Mouse (Mus musculus) limb, embryonic 13.5 days (tissue): Measurements from ENCODE around the gene Slc35a5. TPM values are rescaled to one million over a fixed set of nuclear protein-coding genes. Genes with fewer than 3 reads are reported as not detected.

Source experiments
- ATAC-seq: fragments of 200-750 bp; cut with Nextera tagmentation; 2 replicates; pipeline ENCODE4 v1.8.0; 2017; ENCODE audit warnings: low read depth, moderate number of reproducible peaks, moderate TSS enrichment; ENCODE audit not compliant: low FRiP score
- H3K27ac ChIP-seq: fragments of 300-500 bp; sonication (generic); 2 replicates; pipeline ENCODE4 v1.5.1; 2015; ENCODE audit warnings: inconsistent platforms, mild to moderate bottlenecking, moderate library complexity
- H3K27me3 ChIP-seq: fragments of 300-500 bp; sonication (generic); 2 replicates; pipeline ENCODE4 v1.6.1; 2015; ENCODE audit warnings: mild to moderate bottlenecking, inconsistent platforms
- H3K36me3 ChIP-seq: fragments of 300-500 bp; sonication (generic); 2 replicates; pipeline ENCODE4 v1.6.1; 2015; ENCODE audit warnings: inconsistent platforms, mild to moderate bottlenecking, moderate library complexity
- H3K4me1 ChIP-seq: fragments of 300-500 bp; sonication (generic); 2 replicates; pipeline ENCODE4 v1.6.1; 2015; ENCODE audit warnings: inconsistent platforms
- H3K4me2 ChIP-seq: fragments of 300-500 bp; sonication (generic); replicated peaks from 2 replicates; pipeline ENCODE4 v1.6.1; 2015; ENCODE audit warnings: inconsistent platforms, mild to moderate bottlenecking, moderate library complexity
- H3K4me3 ChIP-seq: fragments of 300-500 bp; sonication (generic); 2 replicates; pipeline ENCODE4 v1.5.1; 2015; ENCODE audit warnings: moderate library complexity, mild to moderate bottlenecking, inconsistent platforms
- H3K9ac ChIP-seq: fragments of 300-500 bp; sonication (generic); 2 replicates; pipeline ENCODE4 v1.6.1; 2015; ENCODE audit warnings: mild to moderate bottlenecking, inconsistent platforms
- H3K9me3 ChIP-seq: fragments of 300-500 bp; sonication (generic); 2 replicates; pipeline ENCODE4 v1.6.1; 2016; ENCODE audit warnings: inconsistent platforms
- WGBS: fragments of 180-500 bp; shearing (Covaris S2); methylation state at CpG from one replicate; pipeline ENCODE4 v1.1.7; 2015; 5-methylcytosine and 5-hydroxymethylcytosine counted together
- polyA plus RNA-seq: library from polyadenylated mRNA; unstranded; fragments of >200 nt; fragmentation: Nextera tagmentation; extraction: Ambion mirVana; gene quantifications from 2 replicates; pipeline ENCODE4 v1.2.1, GENCODE M21; 2015

The Slc35a5 gene
- polyA plus RNA-seq, result 15.5 and 15.6 TPM in 2 replicates

- Histone ChIP-seq H3K27me3 (no peaks in the 10 kb centered on the region), H3K9me3 (no peaks in the 10 kb centered on the region), H3K4me2 (peak within 1 kb of the TSS; percentile 83), H3K4me3 (peak within 1 kb of the TSS; percentile 89), H3K36me3 (peaks cover 3% of the 10 kb centered on the region), H3K4me1 (peaks cover 17% of the 10 kb centered on the region), H3K27ac (peak within 1 kb of the TSS; percentile 85), H3K9ac (peak within 1 kb of the TSS; percentile 88)
- peak; percentile 99 for ATAC-seq
- under 1% methylated on average over 57 of the region's 64 CpGs for WGBS
Measured at GRCm38 (mm10) chr16:45158522-45159388, at the start of gene Slc35a5, which contains the start of gene Atg3. TSS of gene Slc35a5 (minus strand) at chr16:45158706. TSS of gene Atg3 (plus strand) at chr16:45158785.

DNA sequence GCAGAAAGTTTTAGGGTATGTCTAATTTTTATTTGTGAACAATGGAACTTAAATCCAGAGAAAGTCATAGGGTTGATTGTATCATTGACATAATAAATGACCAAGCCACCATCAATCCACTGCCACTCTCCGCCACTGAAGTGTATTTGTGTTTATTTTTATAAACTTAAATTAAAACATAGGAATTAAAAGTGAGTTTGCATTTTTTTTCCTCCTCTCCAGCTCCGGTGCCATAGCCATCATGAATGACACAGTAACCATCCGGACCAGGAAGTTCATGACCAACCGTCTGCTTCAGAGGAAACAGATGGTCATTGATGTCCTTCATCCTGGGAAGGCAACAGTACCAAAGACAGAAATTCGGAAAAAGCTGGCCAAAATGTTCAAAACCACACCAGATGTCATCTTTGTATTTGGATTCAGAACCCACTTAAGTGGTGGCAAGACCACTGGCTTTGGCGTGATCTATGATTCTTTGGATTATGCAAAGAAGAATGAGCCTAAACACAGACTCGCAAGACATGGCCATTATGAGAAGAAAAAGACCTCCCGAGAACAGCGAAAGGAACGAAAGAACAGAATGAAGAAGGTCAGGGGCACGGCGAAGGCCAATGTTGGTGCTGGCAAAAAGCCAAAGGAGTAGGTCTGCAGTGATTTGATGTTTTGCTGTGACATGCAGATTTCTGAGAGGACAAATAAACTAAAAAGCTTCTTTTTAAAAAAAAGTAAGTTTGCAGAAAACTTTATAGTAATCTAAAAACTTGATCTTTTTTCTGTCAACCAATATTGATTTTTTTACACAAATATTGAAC, 46.6 kb upstream of the Slc35a5 start:
- Histone ChIP-seq H3K4me2 (no peak overlapping the region), H3K4me3 (no peak overlapping the region), H3K36me3 (no peaks in the 10 kb centered on the region), H3K4me1 (no peaks in the 10 kb centered on the region), H3K9me3 (no peaks in the 10 kb centered on the region), H3K27ac (no peak overlapping the region), H3K27me3 (no peaks in the 10 kb centered on the region), H3K9ac (no peak overlapping the region)
- ATAC-seq, result no peak
- WGBS, result 88% methylated on average over 12 of the region's 12 CpGs

GRCm38 (mm10) chr16:45204438-45204837, 45.9 kb upstream of the Slc35a5 start:
- H3K4me2 ChIP-seq, result no peak overlapping the region
- 89% methylated on average over 4 of the region's 4 CpGs for WGBS
- H3K9ac ChIP-seq, result no peak overlapping the region
- H3K36me3 ChIP-seq, result no peaks in the 10 kb centered on the region
- H3K9me3 ChIP-seq, result no peaks in the 10 kb centered on the region
- H3K27ac ChIP-seq, result no peak overlapping the region
- ATAC-seq, result no peak
- no peaks in the 10 kb centered on the region for H3K4me1 ChIP-seq
- no peaks in the 10 kb centered on the region for H3K27me3 ChIP-seq
- no peak overlapping the region for H3K4me3 ChIP-seq

- Histone ChIP-seq H3K4me2 (no peak overlapping the region), H3K27me3 (no peaks in the 10 kb centered on the region), H3K4me3 (no peak overlapping the region), H3K9me3 (no peaks in the 10 kb centered on the region), H3K4me1 (no peaks in the 10 kb centered on the region), H3K9ac (no peak overlapping the region), H3K27ac (no peak overlapping the region), H3K36me3 (no peaks in the 10 kb centered on the region)
- no peak for ATAC-seq
- WGBS, result 97% methylated on average over 2 of the region's 2 CpGs
Measured at GRCm38 (mm10) chr16:45201395-45201794, 42.9 kb upstream of the Slc35a5 start.

GRCm38 (mm10) chr16:45196816-45197215, 38.3 kb upstream of the Slc35a5 start:
- no peak overlapping the region for H3K4me3 ChIP-seq
- no peaks in the 10 kb centered on the region for H3K4me1 ChIP-seq
- H3K9ac ChIP-seq, result no peak overlapping the region
- peak; percentile 62; the same call in 1 of the 2 replicates for ATAC-seq
- H3K27ac ChIP-seq, result no peak overlapping the region
- no peak overlapping the region for H3K4me2 ChIP-seq
- H3K27me3 ChIP-seq, result no peaks in the 10 kb centered on the region
- no peaks in the 10 kb centered on the region for H3K36me3 ChIP-seq
- WGBS, result 40% methylated on average over 6 of the region's 6 CpGs
- no peaks in the 10 kb centered on the region for H3K9me3 ChIP-seq

DNA sequence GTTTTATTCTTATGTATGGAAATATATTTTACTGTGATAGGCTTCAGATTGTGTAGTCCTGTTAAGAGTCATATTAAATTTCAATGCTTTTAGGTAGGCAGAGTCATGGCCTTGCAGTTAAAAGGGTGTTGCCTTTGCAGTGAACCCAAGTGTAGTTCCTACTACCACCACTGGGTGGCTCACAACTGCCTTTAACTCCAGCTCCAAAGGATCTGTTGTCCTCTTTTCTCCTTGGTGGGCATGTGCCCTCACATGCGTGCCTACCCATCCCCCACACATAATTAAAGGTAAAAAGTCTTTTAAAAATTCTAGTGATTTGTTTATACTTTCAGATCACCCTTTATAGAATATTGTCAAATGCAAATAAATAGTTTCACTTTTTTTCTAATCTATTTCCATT, 34.1 kb upstream of the Slc35a5 start:
- no peak overlapping the region for H3K4me2 ChIP-seq
- 0 out of 2 replicates have a peak, but pooled peaks have one; percentile 36 for ATAC-seq
- H3K4me1 ChIP-seq, result no peaks in the 10 kb centered on the region
- H3K9ac ChIP-seq, result no peak overlapping the region
- H3K4me3 ChIP-seq, result no peak overlapping the region
- peaks cover 4% of the 10 kb centered on the region for H3K36me3 ChIP-seq
- WGBS, result 4% methylated on average over 1 of the region's 1 CpGs
- no peaks in the 10 kb centered on the region for H3K9me3 ChIP-seq
- H3K27ac ChIP-seq, result no peak overlapping the region
- no peaks in the 10 kb centered on the region for H3K27me3 ChIP-seq

DNA sequence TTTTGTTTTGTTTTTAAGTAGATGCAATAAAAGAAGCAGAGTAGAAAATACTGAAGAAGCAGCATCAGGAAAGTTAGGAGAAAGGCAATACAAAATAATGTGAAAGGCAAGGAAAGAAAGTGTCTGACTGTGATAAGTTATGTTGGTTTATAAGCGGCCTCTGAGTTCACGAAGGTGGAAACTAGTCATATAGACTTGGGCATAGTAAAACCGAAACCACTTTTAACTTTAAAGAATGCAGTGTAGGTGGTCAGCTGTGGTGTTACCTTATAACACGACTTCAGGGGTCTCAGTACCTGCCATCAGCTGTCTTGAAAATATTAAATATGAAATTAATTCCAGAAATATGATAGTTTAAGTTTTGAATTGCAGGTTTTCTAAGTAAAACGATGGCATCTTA, 23.3 kb upstream of the Slc35a5 start:
- WGBS, result 87% methylated on average over 5 of the region's 5 CpGs

DNA sequence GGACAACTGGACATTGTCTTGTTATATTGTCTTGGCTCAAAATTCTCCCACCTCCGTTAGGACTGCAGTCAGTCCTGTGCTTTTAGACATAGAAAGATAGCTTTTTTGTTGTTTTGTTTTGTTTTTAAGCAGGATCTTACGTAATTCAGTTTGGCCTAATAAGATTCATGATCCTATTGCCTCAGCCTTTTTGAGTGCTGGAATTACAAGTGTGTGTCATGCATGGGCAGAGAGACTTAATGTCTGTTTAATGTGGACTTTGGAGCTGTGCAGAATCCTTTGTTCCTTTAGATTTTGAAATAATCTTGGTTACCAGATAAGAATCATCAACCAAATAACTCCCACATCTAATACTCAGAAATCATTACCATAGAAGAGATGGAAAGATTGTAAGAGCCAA, 20.0 kb upstream of the Slc35a5 start:
- Histone ChIP-seq H3K27me3 (no peaks in the 10 kb centered on the region), H3K4me2 (no peak overlapping the region), H3K9me3 (no peaks in the 10 kb centered on the region), H3K36me3 (peaks cover 17% of the 10 kb centered on the region), H3K4me1 (no peaks in the 10 kb centered on the region), H3K4me3 (no peak overlapping the region), H3K27ac (no peak overlapping the region), H3K9ac (no peak overlapping the region)
- WGBS, result 94% methylated on average over 2 of the region's 2 CpGs
- no peak for ATAC-seq

More for the DNA sequence above, 23.3 kb upstream of the Slc35a5 start:
- H3K4me2 ChIP-seq, result no peak overlapping the region
- H3K27me3 ChIP-seq, result no peaks in the 10 kb centered on the region
- no peaks in the 10 kb centered on the region for H3K4me1 ChIP-seq
- peaks cover 20% of the 10 kb centered on the region for H3K36me3 ChIP-seq
- H3K27ac ChIP-seq, result no peak overlapping the region
- H3K4me3 ChIP-seq, result no peak overlapping the region
- no peaks in the 10 kb centered on the region for H3K9me3 ChIP-seq
- ATAC-seq, result no peak
- no peak overlapping the region for H3K9ac ChIP-seq

DNA sequence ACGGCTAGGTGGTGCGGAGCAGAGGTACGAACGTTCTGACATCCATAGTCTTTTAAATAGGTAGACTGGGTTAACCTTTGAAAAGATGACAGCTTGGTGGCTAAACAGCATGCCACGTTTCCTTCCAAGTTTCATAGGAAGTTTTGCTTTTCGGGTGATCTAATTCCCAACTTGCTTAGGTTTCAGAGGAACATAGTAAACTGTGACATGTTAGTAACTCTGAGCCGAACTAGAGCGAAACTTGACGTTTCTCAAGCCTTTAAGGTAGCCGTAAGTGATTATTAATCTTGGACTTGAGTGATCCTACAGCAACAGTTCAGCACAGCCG, 847 bp upstream of the Slc35a5 start:
- no peak for ATAC-seq
- Histone ChIP-seq H3K9me3 (no peaks in the 10 kb centered on the region), H3K4me1 (peaks cover 17% of the 10 kb centered on the region), H3K36me3 (peaks cover 3% of the 10 kb centered on the region), H3K27ac (peak overlapping the region; percentile 85; the same call in 1 of the 2 replicates), H3K4me2 (peak overlapping the region; percentile 82), H3K27me3 (no peaks in the 10 kb centered on the region), H3K4me3 (peak overlapping the region; percentile 89), H3K9ac (peak overlapping the region; percentile 88)
- 4% methylated on average over 11 of the region's 11 CpGs for WGBS

DNA sequence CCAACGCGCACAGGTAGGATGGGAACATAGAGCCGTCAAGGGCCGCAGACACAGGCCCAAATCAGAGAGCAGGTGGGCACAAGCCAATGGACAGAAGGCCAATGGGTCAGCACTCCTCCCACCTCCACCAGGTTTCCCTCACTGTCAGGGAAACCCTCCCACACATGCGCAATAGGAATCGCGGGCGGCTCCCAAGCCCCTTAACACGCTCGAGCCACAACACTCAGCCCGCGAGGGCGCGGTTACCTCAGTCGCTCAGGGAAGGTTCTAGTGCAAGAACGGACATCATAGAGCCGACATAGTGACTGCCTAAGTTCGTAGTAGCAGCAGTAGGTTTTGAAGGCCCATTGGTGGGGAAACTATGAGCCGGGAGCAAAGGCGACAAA, 377 bp downstream of the Slc35a5 start:
- Histone ChIP-seq H3K4me3 (peak overlapping the region; percentile 89), H3K4me1 (peaks cover 17% of the 10 kb centered on the region), H3K9me3 (no peaks in the 10 kb centered on the region), H3K27me3 (no peaks in the 10 kb centered on the region), H3K27ac (peak overlapping the region; percentile 84), H3K9ac (peak overlapping the region; percentile 88), H3K4me2 (peak overlapping the region; percentile 83), H3K36me3 (peaks cover 3% of the 10 kb centered on the region; the same call in 1 of the 2 replicates)
- peak; percentile 74 for ATAC-seq
- WGBS, result 0% methylated on average over 20 of the region's 20 CpGs

- Histone ChIP-seq H3K4me1 (peaks cover 10% of the 10 kb centered on the region), H3K9ac (no peak overlapping the region), H3K36me3 (peaks cover 17% of the 10 kb centered on the region), H3K4me3 (no peak overlapping the region), H3K27ac (no peak overlapping the region), H3K4me2 (no peak overlapping the region), H3K27me3 (no peaks in the 10 kb centered on the region), H3K9me3 (no peaks in the 10 kb centered on the region)
- ATAC-seq, result no peak
- WGBS, result 86% methylated on average over 3 of the region's 3 CpGs
Measured at GRCm38 (mm10) chr16:45154741-45155250, 3.7 kb downstream of the Slc35a5 start.

DNA sequence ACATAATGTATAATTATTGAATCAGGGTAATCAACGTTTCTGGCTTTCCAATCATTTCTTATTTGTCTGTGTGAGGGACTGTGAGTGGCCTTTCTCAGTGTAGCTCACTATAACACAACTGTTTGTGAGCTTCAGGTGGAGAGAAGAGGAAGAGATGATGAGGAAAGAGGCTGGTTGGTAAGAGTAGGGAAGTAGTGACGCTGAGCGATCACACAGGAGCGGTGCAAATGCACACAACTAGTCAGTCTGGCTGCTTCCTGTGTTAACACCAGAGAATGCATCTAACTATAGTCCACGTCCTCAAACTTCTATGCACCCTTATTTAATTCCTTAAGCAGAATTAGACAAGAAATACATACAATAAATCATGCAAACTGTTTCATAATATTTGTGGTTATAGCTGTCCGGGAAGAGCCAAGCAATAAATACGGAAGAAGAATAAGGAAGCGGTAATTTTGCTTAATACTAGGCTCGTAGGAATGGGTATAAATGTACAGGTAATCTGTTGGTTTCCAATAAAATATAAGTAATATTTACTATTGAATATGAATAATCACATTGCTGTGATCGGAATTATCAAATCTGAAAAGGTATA, 9.9 kb downstream of the Slc35a5 start:
- no peak overlapping the region for H3K27ac ChIP-seq
- WGBS, result 91% methylated on average over 10 of the region's 10 CpGs
- H3K27me3 ChIP-seq, result no peaks in the 10 kb centered on the region
- no peaks in the 10 kb centered on the region for H3K4me1 ChIP-seq
- H3K4me2 ChIP-seq, result no peak overlapping the region
- H3K9me3 ChIP-seq, result no peaks in the 10 kb centered on the region
- no peak overlapping the region for H3K4me3 ChIP-seq
- no peak overlapping the region for H3K9ac ChIP-seq
- ATAC-seq, result no peak
- peaks cover 51% of the 10 kb centered on the region for H3K36me3 ChIP-seq
